Mouse (Mus musculus) frontal cortex, adult (tissue): ENCODE data around the gene Edf1.
"Not testable (repeated sequence)": the region's sequence is repeated elsewhere in the genome, so short reads cannot be mapped to it uniquely, and the experiment has no call there.

Source experiments
- ATAC-seq: cut with Nextera tagmentation; 2 replicates; pipeline ENCODE4 v1.9.2; 2017; ENCODE audit warnings: mild to moderate bottlenecking, moderate library complexity, mixed read lengths; ENCODE audit not compliant: low TSS enrichment

Gene Edf1

GRCm38 (mm10) chr2:25557221-25557963 is at the start of gene Edf1:
Gene Edf1 (plus strand): TSS chr2:25557847.
- ATAC-seq, result peak; percentile 99

- no peak for ATAC-seq
Observed at GRCm38 (mm10) chr2:25509912-25510311, 47.7 kb upstream of the Edf1 start.

GRCm38 (mm10) chr2:25526510-25527302 is 30.9 kb upstream of the Edf1 start:
- ATAC-seq, result no peak

- ATAC-seq, result no peak
Observed at GRCm38 (mm10) chr2:25533707-25534106, 23.9 kb upstream of the Edf1 start.

GRCm38 (mm10) chr2:25534178-25534865 is 23.3 kb upstream of the Edf1 start:
- no peak for ATAC-seq

GRCm38 (mm10) chr2:25534866-25535182 is 22.8 kb upstream of the Edf1 start:
- no peak for ATAC-seq

GRCm38 (mm10) chr2:25536531-25536930 is 21.1 kb upstream of the Edf1 start:
- no peak for ATAC-seq

GRCm38 (mm10) chr2:25540541-25540948 is 17.1 kb upstream of the Edf1 start:
- no peak for ATAC-seq

GRCm38 (mm10) chr2:25541644-25542367 is 15.8 kb upstream of the Edf1 start:
- ATAC-seq, result no peak

- ATAC-seq, result peak; percentile 11; the same call in 1 of the 2 replicates
Observed at GRCm38 (mm10) chr2:25545996-25546810, 11.4 kb upstream of the Edf1 start.

GRCm38 (mm10) chr2:25546811-25547491 is 10.7 kb upstream of the Edf1 start, which contains the start of gene Traf2:
Gene Traf2 (minus strand): TSS chr2:25546940.
- peak; percentile 100 for ATAC-seq

GRCm38 (mm10) chr2:25549021-25549991 is 8.3 kb upstream of the Edf1 start:
- no peak for ATAC-seq

GRCm38 (mm10) chr2:25551186-25551585 is 6.5 kb upstream of the Edf1 start:
- ATAC-seq, result no peak

- not testable (repeated sequence) for ATAC-seq
Observed at GRCm38 (mm10) chr2:25553171-25553786, 4.4 kb upstream of the Edf1 start.

GRCm38 (mm10) chr2:25555479-25555878 is 2.2 kb upstream of the Edf1 start:
- not testable (repeated sequence) for ATAC-seq

- ATAC-seq, result no peak
Observed at GRCm38 (mm10) chr2:25556296-25556695, 1.4 kb upstream of the Edf1 start.

GRCm38 (mm10) chr2:25557964-25558360 is 315 bp downstream of the Edf1 start:
- no peak for ATAC-seq

GRCm38 (mm10) chr2:25558774-25559173 is 1.1 kb downstream of the Edf1 start:
- ATAC-seq, result no peak

GRCm38 (mm10) chr2:25560551-25560950 is 2.9 kb downstream of the Edf1 start:
- no peak for ATAC-seq
